Mouse (Mus musculus) thymus, postnatal 14 days (tissue): ENCODE results near the gene Acbd5.

Source experiments
- DNase-seq: peaks from one replicate; pipeline ENCODE4 v3.0.0; 2021

The Acbd5 gene

DNA sequence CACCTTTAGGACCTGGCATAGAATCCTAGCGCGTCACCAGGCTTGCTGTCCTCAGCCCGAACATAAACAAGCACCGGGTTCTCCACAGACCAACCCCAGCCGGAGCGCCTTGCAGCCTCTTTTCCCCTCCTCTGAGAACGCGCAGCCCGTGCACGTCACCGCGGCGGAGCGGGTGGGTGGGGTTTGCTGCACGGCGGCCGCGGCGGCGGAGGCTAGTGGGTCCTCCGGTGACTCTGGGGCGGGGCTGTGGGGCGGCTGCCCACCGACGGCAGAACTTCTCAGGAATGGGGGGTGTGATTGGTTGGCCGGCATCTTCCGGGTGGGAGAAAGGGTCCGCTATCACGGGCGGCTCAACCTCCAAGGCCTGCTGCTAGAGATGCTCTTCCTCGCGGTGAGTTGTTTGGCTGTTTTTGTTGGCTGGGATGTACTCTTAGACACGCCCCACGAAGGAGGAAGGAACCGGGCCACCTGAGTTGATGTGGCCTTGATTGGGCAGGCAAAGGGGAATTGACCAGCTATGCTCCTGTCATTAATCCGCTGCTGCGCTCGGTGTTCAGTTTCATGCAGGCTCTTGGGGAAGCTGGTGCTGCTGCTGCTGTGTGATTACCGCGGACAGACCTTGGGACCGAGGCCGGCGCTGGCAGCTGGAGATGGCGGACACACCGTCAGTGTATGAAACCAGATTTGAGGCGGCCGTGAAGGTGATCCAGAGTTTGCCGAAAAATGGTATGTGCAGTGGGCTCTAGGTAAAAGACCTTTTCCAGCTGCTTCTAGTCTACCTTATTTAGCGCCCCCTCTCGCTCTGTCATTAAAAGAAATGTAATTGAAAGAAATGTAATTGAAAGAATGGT lies 1.2 kb downstream of the Acbd5 start:
- DNase-seq: peak; percentile 97

DNA sequence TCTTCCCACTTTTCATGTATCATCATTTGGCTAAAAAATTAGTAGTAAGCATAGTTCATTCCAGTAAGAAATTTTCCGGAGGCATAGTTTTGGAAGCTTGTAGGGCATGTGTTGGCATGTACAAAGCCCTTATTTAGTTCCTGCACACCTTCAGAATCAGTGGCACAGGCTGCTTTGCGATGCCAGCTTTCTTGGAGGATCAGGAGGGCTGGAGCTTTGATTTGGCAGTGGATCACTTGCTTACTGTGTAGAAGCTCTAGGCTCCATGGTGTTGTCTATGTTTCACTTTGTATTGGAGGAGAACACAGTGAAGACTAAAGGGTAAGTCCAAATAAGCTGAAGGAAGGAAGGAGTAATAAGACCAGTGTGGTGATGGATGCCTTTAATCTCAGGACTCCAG lies 2.5 kb downstream of the Acbd5 start:
- DNase-seq: no peak

DNA sequence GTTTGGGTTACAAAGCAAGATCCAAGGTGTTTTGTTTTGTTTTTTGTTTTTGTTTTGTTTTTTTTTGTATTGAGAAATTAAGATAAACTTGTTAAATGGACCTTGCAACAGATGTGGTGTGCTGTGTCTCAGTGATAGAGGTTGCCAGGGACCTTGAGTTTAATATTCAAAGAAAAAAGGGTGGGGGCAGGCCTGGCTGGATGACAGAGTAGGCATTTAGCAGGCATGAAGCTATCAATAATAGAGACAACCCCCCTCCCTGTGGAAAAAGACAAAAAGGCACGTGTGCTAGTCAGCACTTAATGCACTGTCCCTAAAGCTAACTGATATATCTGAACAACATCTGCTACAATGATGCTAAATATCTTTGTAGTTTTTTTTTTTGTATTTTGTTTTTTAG lies 3.4 kb downstream of the Acbd5 start:
- no peak for DNase-seq

DNA sequence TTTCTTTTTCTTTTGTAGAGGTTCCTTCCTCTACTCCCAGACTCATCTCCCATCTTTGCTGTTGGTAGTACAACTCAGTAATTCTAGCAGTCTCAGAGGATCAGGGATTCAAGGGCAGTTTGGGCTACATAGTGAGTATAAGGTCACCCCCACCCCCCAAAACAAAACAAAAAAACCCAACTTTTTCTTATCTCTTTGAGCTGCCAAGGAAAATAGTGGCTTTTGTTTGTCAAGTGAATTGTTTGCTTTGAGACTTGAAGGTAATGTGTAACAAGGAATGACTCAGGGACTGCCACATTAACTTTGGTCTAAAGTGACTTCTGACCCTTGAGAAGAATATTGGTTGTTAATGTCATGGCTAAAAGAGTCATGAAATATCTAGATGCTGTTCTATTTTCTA lies 7.9 kb downstream of the Acbd5 start:
- DNase-seq: no peak

DNA sequence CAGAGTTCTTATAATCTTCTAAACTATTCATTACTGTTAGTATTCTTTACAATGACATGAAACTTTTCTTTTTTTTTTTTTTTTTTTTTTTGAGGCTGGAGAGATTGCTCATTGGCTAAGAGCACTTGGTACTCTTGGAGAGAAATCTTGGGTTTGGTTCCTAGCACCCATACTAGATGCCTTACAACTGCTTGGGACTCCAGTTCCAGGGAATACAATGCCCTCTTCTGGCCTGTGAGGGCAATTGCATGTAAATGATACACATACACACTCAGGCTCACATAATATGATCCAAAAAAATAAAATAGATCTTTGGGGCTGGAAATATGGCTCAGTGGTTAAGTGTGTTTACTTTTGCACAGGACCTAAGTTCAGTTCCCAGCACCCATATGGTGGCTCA lies 8.8 kb downstream of the Acbd5 start:
- DNase-seq: no peak

DNA sequence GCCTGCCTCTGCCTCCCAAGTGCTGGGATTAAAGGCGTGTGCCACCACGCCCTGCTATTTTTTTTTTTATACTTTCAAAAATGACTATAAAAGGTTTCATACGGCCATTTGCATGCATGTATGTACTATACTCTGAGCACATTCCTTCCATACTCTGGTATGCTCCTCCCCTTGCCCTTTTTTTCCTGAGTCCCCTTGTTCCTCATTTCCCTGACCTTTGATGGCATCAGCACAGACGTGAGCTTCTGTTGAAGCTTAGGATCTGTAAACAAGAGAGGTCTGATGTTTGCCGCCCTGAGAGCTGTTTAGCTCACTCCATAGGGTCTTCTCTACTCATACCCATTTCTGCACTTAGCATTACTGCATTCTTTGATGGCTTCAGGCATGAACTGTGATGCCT lies 9.7 kb downstream of the Acbd5 start:
- no peak for DNase-seq

DNA sequence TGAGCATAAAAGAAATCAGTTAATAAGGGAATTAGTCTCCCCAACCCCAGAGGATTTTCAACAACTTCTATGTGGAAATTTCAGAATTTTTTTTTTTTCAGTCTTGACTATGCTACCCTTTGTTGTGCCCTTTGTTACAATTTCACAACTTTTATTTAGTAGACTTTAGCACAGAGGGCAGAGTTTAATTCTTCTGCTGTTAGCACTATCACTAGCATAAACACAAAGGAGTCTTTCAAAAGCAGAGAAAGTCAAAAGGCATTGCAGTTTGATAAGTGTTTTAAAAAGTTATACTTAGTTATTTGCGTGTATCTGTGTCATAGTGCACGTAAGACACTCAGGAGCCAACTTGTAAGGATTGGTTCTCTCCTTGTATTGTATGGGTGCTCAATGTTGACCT lies 10.6 kb downstream of the Acbd5 start:
- no peak for DNase-seq

DNA sequence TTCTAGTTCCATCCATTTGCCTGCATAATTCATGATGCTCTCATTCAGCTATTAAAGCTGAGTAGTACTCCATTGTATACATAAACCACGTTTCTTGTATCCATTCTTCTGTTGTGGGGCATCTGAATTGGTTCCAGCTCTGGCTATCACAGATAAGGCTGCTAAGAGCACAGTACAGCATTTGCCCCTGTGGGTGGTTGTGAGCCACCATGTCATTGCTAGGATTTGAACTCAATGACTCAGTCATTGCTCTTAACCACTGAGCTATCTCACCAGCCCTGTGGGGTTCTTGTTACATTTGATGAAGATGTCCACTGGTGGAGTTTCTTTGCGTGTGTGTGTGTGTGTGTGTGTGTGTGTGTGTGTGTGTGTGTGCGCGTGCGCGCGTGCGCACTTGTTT lies 16.6 kb downstream of the Acbd5 start:
- no peak for DNase-seq

DNA sequence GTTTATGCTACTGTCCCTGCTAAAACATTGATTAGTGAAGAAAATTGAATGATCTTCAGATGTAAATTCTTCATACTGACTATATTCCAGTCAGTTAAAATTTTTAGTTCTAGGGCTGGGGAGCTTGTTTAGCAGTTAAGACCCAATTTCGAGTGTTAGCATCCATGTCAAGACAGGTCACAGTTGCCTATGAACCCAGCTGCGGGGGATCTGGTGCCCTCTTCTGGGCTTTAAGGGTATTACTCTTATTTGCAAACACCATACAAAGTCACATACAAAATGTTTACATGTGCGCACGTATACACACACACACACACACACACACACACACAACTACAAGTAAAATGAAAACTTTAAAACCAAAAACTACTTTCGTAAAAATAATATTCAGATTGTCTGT lies 24.2 kb downstream of the Acbd5 start:
- peak; percentile 63 for DNase-seq

DNA sequence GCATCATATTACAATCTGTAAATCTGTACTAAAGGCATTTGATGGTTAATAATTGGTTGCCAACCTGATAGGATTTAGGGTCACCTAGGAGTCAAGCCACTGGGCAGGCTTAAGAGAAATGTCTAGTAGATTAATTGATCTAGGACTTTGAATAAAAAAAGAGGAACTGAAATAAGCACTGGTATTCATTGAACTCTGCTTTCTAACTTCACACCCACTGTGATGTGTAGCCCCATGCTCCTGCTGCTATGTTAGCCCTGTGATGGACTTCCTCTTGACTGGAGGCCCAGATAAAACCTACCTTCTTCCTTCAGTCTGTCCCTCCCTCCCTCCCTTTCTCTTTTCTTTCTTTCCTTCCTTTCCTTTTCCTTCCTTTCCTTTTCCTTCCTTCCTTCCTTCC lies 29.1 kb downstream of the Acbd5 start:
- no peak for DNase-seq

DNA sequence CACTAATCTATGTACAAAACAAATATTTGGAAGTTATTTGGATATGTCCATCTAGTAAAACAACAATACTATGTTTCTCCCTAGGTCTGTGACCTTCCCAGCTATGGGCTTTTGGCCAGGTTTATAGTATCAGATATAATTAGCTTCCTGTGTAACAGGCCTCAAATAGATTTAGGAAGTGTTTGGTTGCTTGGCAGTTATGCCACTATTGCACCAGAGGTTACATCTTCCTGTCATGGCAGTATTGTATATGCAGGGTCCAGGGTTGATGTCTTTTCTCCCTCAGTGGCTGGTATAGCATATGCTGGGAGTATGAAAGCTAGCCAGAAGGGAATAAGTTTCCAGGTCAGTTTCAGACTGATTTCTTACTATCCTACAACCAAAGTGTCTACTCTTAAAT lies 34.3 kb downstream of the Acbd5 start:
- no peak for DNase-seq

DNA sequence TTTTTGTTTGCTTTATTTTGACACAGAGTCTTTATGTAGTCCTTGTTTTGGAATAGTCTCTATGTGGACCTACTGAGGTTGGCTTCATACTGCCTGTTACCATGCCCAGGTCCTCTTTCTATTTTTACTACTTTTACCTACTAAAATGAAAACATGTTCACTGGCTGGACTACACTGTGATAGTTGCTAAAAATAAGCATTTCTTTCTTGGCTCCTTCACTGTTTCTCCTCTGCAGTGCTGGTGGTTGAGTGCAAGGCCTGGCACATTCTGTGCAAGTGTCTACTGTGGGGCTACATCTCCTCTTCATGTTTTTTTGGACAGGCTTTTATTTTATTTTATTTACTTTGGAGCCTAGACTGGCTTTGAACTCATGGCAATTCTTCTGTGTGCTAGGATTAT lies 51.6 kb downstream of the Acbd5 start:
- no peak for DNase-seq

DNA sequence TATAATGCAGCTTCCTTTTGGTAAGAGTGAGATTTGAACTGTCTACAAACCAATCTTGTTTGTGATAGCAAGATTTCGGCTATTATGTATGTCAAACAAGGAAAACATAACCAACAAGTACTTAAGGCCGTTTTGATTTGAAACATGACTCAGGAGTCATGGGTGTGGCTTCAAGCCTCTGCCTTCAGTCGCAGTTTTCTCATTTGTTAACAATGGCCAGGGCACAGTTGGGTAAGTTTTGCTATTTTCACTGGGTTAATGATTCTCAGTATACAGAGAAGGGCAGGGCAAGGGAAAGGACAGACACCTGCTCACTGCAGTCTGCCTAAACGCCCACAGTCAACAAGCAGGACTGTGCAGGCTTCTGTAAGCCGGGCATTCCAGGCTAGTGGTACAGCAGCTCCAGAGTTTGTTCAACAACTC lies 87.2 kb downstream of the Acbd5 start:
- DNase-seq: no peak

DNA sequence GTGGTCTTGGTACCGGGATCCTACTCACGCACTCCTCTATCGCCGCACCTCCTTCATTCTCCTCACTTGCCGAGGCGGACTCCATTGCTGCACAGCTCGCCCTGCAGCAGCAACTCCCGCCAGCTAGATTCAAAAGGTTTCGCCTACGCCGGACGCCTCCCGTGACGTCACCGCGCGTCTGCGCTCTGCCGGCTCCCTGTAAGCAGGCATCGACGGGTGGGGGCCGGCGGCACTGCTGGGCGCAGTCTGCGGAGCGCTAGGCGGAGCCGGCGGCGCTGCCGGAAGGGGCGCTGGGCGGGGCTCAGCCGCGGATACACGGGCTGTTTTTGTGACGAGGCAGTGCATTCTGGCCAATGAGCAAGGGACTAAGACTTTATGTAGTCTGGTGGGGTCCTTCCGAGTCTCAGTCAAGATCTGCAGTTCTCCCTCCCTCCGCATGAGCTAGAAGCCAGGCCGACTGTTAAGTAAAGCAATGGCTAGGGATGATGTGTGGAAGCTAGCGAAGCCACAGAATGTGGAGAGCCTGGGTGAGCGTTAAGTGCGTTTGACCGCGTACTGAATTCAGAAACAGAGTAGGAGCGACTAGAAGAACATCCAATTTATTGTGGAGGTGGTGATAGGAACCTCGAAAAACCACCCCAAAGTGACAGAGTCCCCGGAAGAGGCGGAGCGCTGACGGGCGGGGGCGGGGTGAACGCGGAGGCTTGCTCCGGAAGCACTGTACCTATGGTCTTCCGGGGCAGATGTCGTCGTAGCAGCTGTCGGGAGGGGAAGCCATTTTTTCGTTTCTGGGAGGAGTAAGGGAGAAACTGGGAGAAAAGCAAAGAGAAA lies 88.0 kb downstream of the Acbd5 start, which contains the start of the genes Mastl and Yme1l1:
Gene Mastl, minus strand, starts transcription at position 248 of the 831 bp plus-strand sequence.
Gene Yme1l1, plus strand, starts transcription at position 593 of the 831 bp plus-strand sequence.
- peak; percentile 99 for DNase-seq

DNA sequence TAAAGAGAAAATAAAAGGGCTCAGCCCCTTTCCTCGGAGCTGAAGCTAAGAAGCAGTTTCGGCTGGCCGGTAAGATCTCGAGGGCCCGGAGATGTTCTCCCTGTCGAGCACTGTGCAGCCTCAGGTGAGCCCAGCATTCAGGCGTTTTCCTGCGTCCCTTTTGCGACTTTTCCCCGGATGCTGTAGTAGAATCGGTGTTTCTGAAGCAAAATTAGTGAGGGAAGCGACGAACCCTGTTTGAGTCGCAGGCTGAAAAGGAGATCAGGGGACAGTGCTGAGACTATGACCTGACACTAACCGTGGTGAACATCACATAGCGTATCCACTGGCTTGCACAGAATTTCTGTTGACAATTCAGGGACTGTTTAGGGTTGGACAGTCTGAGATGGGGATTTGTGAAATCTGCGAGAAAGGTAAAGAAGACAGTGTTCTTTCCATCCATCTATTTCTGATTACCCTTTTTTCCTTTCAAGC lies 88.7 kb downstream of the Acbd5 start:
- DNase-seq: no peak
